Mouse (Mus musculus) B cell, adult 2 months (primary cell): ENCODE measurements around the gene Prdm10.

ENCODE experiments used
- DNase-seq, 2 experiments: peaks; one replicate each; pipeline ENCODE4 v3.0.0; 2022

The Prdm10 gene

DNA sequence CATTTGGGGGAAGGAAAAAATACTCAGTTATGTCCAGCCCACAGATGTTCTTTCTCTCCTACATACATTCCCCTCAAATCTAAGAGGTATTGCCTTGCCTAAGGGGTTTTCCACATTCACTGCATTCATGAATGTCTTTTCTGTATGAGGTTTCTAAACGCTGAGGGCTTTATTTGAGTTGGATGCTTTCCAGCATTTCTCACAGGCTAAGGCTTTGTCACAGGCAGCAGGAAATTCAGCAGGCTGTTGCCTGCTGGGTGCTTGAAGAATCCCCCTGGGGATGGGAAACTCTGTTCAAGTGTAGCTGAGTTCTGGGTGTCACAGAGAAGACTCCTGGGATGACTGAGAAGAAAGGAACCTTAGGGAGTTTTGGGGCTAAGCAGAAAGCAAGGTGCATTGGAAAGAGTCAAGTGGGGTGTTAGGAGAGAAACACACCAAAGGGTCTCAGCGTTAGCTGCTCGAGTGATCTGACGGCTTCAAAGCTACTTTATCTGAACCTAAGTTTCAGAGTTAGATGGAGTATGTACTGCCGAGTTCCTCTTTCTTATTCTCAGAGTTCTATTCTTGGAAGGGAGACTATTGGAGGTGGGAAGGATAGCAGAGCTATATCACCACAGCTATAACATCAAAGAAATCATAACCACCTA, 14.2 kb upstream of the Prdm10 start:
- DNase-seq: no peak

DNA sequence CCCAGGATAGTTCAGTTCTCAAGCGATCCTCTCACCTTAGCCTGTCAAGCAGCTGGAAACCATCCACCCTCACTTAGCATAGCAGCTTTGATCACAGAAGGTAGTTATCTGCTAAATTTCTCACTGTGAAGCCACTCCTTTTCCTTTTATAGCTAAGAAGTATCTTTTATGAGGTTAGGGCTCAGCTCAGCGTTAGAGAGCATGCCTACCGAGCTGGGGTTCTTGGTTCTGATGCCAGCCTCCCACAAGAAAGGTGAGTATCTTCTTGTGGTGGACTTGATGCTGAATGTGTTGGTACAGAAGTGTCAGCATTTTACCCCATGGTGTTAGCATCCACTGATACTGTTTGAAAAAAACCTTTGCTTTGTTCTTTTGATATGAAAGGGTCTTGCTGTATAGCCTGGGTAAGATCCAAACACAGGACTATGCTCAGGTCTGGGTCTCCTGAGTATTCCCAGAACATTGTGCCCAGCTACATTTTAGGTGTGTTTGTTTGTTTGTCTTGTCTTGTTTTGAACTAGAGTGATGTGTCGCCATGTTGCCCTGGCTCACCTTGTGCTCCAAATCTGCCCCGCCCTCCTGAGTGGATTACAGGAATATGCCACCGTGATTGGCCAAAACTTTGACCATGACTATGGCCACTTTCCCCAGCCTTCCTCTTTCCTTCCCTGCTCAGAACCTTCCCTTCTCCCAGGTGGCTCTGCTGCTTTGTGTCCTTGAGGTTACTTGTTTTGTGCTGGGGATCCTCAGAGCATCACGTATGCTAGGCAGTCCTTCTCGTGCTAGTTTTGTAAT, 8.9 kb upstream of the Prdm10 start:
- no peak for DNase-seq

DNA sequence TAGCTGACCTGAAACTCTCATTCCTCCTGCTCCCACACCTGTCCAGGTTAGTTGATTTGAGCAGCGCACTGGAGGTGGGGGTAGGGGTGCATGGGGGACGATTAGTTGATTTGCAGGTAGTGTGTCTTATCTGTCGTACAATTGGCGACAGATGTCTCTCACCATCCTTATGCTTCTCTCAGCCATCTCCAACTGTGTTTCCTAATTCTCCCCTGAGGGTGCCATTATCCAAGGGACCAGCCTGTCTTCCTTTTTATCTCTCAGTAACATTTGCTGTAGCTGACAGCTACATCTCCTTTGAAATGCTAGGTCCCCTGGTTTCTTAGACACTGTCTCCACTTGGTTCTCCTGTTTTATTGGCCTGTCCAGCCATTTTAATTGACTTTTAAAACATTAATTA, 8.2 kb upstream of the Prdm10 start:
- DNase-seq: no peak

DNA sequence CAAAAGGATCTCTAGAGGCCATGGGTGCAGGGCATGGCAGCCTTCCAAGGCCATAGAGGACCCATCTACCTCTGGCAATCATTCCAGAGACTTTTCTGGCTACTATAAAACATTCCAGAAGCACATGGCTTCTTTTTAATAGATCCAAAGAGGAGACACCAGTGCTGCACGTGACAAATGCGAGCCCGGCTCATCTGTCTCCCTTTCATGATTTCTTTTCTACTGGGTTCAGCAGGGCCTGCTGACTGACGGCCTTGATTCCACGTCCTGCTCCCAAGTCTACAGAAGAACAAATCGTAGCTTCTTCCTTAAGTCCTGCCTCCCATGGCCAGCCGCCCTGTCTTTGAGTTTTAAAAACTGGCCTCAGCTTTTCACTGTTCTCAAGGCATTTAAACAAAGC, 1.7 kb upstream of the Prdm10 start:
- DNase-seq: no peak

DNA sequence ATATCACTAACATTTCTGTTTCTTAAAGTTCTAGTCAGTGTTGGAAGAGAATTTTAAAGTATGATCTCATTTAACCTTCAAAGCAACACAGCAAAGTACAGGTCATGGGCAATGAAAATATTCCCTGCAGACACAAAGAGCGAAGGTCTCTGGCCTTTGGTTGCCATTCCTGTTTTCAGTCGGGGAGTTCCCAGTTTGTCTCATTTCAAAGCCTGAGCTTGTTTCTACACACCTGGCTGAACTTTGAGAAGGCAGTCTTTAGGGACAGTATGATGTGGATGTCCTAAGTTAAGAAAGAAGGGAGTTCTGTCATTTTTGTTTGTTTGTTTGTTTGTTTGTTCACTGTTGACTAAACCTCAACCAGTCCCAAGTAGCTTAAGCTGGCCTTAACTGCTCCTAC, 1.0 kb upstream of the Prdm10 start:
- no peak for DNase-seq

DNA sequence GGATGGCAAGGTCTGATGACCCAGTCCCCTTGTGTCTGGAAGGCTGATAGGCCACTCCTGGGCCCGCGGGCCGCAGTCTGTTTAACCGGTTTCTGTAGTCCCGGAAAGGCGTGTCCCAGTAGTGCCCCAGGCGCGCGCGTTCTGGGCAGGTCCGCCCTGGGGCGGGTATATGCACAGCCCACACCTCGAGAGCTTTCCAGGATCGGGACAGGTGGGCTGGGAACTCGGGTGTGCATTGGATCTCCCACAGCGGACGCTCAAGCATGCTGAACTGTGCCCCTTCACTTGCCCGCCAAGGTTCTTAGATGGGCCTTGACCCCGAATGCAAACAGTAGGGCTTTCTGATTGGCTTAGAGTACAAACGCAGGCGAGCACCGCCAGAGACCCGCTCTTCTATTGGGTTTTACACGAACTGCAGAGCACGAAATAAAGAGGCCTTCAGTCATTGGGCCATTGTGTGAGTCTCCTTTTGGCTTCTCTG, 413 bp upstream of the Prdm10 start:
- DNase-seq: no peak

DNA sequence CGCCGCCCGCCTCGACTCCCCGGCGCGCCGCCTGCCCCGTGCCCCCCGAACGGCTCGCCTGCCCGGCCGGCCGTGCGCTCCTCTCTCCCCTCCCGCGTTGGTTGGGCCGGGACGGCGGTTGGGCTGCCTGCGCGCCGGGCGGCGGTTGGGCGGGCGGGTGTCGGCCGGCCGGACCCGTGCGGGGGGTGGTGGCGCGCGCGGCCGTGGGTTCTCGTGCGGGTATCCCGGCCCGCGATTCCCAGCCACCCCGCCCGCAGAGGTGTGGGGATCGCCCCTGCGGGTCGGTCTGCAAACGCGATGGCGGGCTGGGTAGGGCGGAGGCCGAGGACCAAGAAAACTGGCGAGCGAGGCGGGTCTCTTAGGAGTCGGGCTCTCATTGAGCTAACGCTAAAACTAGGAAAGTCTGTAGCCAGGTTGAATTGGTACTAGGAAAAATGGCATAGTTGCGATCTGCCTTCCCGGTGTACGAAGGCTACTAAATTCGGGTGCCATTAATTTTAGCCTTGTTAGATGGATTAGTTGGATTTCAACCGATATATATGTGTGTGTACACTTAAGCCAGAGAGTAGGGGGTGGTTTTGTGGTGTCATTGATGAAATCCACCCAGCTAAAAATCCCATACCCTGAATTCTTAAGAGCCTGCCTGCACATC, 799 bp downstream of the Prdm10 start:
- no peak for DNase-seq

DNA sequence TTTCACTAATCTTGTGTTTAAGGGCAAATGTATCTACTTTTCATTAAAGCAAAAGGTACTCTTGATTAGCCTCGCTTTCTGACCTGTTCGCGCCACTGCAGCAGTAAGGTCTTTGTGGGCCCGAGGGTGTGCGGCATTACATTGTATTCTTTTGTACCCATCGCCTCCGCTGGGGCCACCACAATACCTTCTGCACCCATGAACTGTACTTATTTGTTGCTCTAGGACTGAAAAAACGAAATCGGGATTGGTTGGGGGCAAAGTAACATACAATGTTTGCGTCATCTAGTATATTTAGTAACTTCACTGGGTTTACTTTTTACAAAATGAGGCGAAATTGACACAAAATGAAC, 1.3 kb downstream of the Prdm10 start:
- peak; percentile 35 to 41 for DNase-seq

DNA sequence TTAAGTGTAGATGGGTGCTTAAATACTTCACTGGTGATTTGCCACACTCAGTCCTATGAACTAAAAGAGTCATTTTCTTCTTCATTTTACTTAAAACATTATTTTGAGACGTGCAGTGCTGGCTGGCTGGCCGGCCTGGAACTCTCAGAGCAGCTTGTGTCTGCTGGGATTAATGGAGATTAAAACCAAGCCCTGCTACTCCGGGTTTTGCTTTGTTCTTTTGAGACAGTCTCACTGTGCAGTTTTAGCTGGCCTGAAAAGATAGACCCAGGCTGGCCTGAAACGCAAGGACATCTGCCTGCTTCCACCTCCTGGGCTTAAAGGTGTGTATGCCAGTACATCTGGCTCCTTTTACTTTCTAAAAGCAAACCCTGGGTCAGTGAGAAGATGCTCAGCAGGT, 2.2 kb downstream of the Prdm10 start:
- DNase-seq: no peak

DNA sequence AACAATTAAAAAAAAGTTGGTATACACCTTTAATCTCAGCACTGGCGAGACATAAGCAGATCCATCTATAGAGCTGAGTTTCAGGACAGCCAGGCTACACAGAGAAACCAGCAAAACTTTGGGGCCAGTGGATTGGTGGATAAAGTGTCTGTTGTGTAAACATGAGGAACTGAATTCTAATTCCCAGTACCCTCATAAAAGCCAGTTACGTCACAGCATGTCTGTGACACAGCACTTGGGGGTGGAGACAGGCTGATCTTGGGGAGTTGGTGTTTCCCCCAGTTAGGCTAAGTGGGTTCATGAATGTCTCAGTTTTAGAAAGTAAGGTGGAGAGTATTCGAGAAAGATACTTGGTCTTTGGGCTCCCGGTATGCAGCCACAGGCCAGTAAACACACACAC, 2.7 kb downstream of the Prdm10 start:
- DNase-seq: no peak

DNA sequence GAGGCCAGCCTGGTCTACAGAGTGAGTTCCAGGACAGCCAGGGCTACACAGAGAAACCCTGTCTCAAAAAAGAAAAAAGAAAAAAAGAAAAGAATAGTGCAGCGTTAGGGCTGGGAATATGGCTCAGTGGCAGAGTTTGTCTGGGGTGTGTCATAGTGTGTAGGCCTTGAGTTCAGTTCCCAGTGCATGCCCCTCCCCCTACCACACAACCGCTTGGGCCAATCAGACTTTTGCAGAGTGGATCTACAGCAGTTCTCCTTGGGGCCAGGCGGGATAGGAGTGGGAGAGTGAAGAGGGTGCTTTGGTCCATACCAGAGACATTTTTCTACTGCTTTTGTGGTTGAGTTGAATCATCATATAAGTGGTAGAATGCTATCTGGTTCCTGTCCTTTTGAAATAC, 3.6 kb downstream of the Prdm10 start:
- DNase-seq: no peak

DNA sequence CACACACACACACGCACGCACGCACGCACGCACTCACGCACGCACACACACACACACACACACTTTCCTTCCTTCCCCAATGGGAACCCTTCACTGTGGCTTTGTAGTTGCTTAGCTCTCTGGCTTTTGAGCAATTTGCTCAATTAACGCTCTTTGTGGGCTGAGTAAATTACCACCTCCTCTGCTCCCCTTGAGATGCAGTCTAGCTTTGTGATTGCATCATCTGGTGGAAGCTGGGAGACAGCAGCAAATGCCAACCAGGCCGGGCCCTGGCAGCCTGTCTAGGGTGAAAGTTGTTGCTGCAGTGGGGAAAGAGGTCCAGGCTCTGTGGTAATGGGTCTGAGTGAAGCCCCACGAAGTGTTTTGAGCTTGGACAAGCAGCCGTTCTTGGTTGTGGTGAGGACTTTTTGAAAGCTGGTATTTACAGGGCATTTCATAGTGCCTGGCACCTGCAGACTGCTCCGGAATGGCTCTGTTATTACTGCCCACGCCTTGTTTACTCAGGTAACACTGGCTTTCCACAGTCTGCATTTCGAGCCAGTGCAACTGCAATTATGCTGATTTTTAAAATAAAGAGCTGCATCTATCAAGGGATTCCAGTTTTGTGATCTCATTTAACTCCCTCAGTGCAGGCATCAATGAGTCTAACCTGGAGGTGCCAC, 10.0 kb downstream of the Prdm10 start:
- peak in 1 of 2 experiments; percentile 13 for DNase-seq

DNA sequence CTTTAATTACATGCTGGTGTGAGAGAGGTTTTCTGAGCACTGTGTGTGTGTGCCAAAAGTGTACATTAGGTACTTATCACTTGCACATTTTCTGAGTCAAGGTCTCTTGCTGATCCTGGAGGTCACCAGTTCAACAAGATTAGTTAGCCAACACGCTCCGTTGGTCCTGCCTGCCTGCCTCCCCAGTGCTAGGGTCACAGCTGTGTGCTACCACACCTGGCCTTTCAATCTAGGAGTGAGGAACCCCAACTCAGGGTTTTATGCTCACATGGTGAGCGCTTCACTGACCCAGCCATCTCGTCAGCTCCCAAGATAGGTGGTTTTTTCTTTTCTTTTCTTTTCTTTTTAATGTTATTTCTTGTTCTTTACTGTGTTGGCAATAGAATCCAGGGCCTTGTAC, 11.6 kb downstream of the Prdm10 start:
- no peak for DNase-seq

DNA sequence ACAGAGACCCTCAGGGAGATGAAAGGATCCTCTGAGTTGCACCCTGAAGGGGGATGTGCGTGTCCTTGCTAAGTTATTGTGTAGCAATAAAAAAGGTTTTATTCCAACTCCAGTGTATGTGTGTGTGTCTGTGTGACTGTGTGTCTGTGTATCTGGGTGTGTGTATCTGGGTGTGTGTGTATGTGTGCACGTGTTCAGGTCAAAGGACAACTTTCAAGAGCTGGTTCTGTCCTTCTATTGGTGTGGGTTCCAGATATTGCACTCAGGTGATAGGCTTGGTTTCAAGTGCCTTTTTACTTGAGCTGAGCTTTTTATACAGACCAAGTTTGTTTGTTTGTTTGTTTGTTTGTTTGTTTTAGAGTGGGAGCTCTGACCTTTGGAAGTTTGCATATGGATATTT, 12.9 kb downstream of the Prdm10 start:
- no peak for DNase-seq

DNA sequence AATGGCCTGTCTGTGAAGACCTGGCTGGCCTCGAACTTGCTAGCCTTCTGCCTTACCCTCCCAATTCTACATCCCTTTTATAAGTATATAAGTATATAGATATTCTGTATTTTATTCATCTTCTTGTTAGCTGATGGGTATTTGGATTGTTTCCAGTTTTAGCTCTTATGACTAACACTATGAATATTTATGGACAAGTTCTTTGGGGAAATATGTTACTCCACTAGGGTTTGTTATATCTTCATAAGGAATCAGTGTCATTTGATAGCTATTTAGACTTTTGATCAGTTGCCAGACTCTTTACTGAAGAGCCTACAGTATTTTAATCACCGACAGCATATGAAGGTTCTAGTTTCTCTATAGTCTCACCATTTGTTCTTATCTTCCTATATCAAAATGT, 15.0 kb downstream of the Prdm10 start:
- DNase-seq: no peak

DNA sequence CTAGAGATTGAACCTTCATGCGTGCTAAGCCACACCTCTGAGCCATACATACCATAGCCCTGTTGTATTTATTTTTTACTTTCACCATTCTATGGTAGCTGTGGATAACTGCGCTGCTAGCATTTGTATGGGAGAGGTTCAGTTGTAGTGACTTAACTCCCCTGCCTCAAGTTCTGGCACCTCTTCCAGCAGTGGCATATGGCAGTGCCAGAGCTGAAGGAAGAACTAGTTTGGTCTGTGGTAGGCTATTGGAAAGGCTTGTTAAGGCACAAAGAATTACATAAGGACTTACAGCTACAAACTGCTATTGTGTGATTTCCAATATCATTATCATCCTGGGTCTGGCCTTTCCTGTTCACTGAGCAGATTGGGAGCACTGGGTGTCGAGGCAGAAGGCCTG, 16.0 kb downstream of the Prdm10 start:
- DNase-seq: no peak

DNA sequence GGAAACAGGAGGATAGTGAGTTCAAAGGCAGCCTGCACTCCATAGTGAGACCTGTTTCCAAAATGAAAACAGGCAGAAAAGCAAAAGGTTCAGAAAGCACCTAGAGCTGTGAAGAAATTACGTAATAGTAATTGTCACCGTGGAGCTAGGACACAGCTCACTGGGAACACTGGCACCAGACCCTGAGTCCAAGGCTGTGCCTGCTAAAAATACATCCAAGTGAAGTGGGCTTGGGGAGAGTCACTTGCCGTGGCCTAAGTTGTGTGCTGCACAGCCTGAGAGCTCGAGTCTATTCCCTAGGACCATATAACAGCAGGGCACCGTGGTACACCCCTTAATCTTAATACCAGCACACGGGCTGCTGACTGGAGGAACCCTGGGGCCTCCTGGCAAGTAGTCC, 18.4 kb downstream of the Prdm10 start:
- DNase-seq: no peak

DNA sequence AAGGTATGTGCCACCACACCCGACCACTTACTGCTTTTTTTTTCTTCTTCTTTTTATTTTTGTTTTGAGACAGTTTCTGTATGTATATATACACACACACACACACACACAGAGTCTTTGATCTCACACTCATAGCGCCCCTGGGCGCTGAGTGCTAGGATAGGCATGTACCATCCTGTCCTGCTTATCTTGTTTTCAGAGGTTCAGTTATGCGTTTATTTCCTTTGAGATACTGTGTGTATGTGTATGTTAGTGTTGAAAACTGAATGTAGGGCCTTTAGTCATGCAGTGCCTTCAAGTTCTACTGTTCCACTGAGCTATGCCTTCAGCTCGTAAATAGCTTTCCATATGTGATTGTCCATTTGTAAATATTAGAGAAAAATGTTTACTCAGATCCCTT, 20.2 kb downstream of the Prdm10 start:
- no peak for DNase-seq

DNA sequence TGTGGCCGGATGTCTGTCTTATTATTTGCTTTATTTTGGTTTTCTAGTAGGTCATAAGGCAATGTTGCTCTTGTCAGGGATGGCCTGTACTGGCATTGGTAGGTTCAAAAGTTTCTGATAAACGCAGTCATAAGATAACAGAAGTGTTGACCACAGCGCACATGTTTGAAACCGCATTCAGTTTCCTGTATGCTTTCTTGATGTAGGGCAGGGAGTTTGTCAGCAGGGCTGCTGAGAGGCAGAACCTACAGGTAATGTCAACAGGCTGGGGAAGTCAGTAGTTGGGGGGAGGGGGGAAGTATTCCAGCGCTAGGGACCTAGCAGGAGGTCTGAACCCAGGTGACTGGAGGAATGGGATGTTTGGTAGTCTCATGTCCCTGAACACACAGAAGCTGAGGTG, 20.8 kb downstream of the Prdm10 start:
- peak; percentile 46 to 51 for DNase-seq

DNA sequence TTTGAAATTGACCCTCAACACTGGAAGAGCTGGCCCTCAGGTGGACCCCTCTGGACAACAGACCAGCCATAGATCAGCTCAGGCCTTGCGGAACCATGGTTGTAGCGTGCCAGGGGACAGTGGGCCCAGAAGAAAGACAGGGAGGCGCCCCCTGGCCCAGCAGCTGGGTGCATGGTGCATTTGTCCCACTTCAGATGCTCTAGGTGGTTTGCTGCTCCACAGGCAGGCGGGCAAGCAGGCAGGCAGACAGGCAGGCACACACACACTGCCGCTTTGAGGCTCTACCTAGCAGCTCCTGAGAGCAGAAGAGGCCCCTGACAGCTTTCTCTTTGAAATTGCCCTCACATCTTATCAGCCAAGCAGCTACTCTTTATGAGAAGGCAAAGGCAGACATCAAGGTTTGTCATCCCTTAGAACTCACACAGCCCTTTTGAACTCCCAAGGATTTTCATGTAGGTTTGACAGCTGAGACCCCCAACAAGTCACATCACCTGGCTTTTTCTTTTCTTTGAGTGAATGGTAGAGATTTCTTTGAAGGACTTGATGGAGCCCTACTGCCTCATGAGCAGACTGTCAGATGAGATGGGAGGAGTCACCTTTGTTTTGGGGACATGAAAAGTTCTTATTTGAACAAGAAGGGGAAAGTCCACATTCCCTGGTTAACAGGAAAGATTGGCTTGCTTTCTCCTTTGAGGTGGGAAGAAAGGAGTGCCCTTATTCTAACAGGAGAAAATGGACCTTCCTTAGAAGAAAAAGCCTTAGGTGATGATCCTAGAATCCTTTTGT, 21.4 kb downstream of the Prdm10 start:
- DNase-seq: no peak

DNA sequence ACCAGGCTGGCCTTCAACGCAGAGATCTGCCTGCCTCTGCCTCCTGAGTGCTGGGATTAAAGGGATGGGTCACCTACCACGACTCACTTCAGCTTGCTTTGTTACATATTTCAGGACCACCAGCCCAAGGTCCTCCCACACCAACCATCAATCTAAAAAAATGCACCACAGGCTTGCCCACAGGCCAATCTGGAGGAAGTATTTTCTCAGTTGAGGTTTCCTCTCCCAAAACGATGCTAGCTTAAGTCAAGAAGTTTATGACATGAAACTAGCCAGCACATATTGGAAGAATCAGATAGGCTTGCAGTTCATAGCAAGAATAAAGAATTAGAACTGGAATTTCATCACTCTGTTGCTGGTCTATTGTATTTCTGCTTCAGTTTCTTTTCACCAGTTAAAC, 24.0 kb downstream of the Prdm10 start:
- DNase-seq: no peak

DNA sequence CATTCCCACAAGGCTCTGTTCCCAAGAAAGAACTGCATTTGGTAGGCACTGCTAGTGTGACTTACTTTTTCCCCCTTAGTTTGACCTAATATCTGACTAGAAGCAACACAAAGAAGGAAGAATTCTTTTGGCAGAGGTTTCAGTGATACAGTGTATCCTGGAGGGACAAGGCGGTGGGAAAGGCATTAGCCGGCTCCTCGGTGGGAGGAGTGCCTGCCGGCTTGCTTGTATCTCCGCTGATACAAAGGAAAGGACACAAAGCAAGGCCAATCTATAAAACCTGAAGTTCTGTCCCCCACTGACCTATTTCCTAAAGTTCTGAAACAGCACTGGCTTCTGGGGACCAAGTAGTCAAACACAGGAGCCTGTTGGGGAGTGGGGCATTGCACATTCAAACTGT, 24.8 kb downstream of the Prdm10 start:
- DNase-seq: no peak

DNA sequence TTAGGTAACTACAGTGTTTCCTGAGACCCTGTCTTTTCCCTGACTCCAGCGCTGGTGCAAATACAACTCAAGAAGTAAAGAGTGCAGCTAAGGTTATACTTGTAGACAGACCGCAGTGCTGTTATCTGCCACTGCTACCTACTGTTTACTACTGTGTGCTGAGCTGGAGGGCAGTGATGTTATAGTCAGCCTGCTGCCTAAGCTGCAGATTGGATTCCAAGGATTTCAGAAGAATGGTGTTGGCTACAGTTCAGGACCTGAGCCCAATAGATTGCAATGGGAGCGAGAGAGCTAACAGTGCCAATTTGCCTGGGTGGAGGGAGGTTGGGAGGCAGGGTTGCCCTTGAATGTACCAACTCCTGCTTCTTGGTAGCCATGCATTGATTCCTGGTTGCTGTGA, 25.5 kb downstream of the Prdm10 start:
- DNase-seq: no peak
